Mouse (Mus musculus) intestine, embryonic 15.5 days (tissue): Measurements from ENCODE around the gene Mpzl2. TPM values are rescaled to one million over a fixed set of nuclear protein-coding genes. Genes with fewer than 3 reads are reported as not detected.

Source experiments
- ATAC-seq: fragments of 200-750 bp; cut with Nextera tagmentation; 2 replicates; pipeline ENCODE4 v1.8.0; 2017; ENCODE audit warnings: moderate TSS enrichment, moderate library complexity
- H3K27ac ChIP-seq: fragments of 300-500 bp; sonication (generic); 2 replicates; pipeline ENCODE4 v1.5.1; 2015; ENCODE audit warnings: mild to moderate bottlenecking, inconsistent platforms
- H3K27me3 ChIP-seq: fragments of 300-500 bp; sonication (generic); replicated peaks from 2 replicates; pipeline ENCODE4 v1.6.1; 2015; ENCODE audit warnings: inconsistent platforms
- H3K36me3 ChIP-seq: fragments of 300-500 bp; sonication (generic); 2 replicates; pipeline ENCODE4 v1.6.1; 2015; ENCODE audit warnings: inconsistent platforms
- H3K4me1 ChIP-seq: fragments of 300-500 bp; sonication (generic); replicated peaks from 2 replicates; pipeline ENCODE4 v1.6.1; 2015; ENCODE audit warnings: inconsistent platforms
- H3K4me2 ChIP-seq: fragments of 300-500 bp; sonication (generic); replicated peaks from 2 replicates; pipeline ENCODE4 v1.6.1; 2015; ENCODE audit warnings: mild to moderate bottlenecking, inconsistent platforms
- H3K4me3 ChIP-seq: fragments of 300-500 bp; sonication (generic); replicated peaks from 2 replicates; pipeline ENCODE4 v1.5.1; 2015; ENCODE audit warnings: inconsistent platforms
- H3K9ac ChIP-seq: fragments of 300-500 bp; sonication (generic); 2 replicates; pipeline ENCODE4 v1.6.1; 2015; ENCODE audit warnings: inconsistent platforms
- H3K9me3 ChIP-seq: fragments of 300-500 bp; sonication (generic); 2 replicates; pipeline ENCODE4 v1.6.1; 2016; ENCODE audit warnings: inconsistent platforms
- WGBS: fragments of 180-500 bp; shearing (Covaris S2); methylation state at CpG from one replicate; pipeline ENCODE4 v1.1.7; 2015; 5-methylcytosine and 5-hydroxymethylcytosine counted together
- polyA plus RNA-seq: library from polyadenylated mRNA; unstranded; fragments of >200 nt; fragmentation: Nextera tagmentation; extraction: Ambion mirVana; gene quantifications from 2 replicates; pipeline ENCODE4 v1.2.1, GENCODE M21; 2015

Mpzl2 gene
- polyA plus RNA-seq, 1 experiment from 2014 or later: 31.2 TPM

- 17% methylated on average over 14 of the region's 14 CpGs for WGBS
- H3K27me3 ChIP-seq: peaks cover 15% of the 10 kb centered on the region
- H3K9ac ChIP-seq: 0 out of 2 replicates have a peak overlapping the region, but pooled peaks have one; percentile 13
- no peaks in the 10 kb centered on the region for H3K36me3 ChIP-seq
- H3K27ac ChIP-seq: no peak overlapping the region
- H3K4me1 ChIP-seq: 0 out of 2 replicates have a peak, but pooled peaks cover 3% of the 10 kb centered on the region
- no peak overlapping the region for H3K4me3 ChIP-seq
- H3K4me2 ChIP-seq: peak overlapping the region; percentile 55
- no peak for ATAC-seq
- H3K9me3 ChIP-seq: no peaks in the 10 kb centered on the region
These were observed 657 bp downstream of the Mpzl2 start for GRCm38 (mm10) chr9:45040066-45040845.

GRCm38 (mm10) chr9:45041131-45041838 lies 1.7 kb downstream of the Mpzl2 start:
- ATAC-seq: peak; percentile 53
- Histone ChIP-seq H3K4me1 (0 out of 2 replicates have a peak, but pooled peaks cover 3% of the 10 kb centered on the region), H3K9me3 (no peaks in the 10 kb centered on the region), H3K9ac (no peak overlapping the region), H3K36me3 (no peaks in the 10 kb centered on the region), H3K4me3 (no peak overlapping the region), H3K27me3 (peaks cover 15% of the 10 kb centered on the region), H3K27ac (peak overlapping the region; percentile 64), H3K4me2 (peak overlapping the region; percentile 55)
- WGBS: 26% methylated on average over 17 of the region's 17 CpGs

DNA sequence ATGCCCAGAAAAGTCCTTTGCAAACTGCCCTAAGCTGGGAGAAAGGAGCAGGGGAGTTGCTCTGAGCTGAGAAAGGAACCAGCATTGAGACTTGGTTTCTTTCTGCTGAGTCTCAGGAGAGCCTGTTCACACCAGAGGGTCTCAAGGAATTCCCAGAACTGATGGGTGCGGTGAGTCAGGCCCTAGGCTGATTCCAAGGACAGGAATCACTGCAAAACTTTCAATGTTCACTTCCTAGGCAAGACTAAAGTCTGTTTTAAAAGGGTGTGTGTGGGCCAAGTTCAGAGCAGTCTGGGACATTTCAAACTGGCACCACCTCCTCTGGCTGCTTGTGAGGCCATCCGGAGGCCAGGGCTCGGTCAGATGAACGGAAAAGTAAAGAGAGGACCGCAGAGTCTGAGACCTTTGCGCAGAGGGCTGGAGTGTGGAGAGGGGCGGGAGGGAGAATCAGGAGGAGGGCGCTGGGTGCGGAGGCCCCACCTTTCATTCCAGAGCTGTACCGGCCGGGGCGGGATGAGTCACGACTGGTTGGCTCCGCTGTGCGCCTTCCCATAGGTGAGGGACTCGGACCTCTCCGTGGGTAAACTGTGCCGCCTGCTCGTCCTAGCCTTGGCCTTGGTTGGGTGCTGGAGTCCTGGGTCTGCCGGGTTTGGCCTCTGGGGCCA lies 2.6 kb downstream of the Mpzl2 start:
- no peaks in the 10 kb centered on the region for H3K36me3 ChIP-seq
- 0 out of 2 replicates have a peak, but pooled peaks cover 3% of the 10 kb centered on the region for H3K4me1 ChIP-seq
- peak overlapping the region; percentile 41 for H3K4me3 ChIP-seq
- peaks cover 15% of the 10 kb centered on the region for H3K27me3 ChIP-seq
- peak overlapping the region; percentile 64 for H3K27ac ChIP-seq
- no peaks in the 10 kb centered on the region for H3K9me3 ChIP-seq
- 2% methylated on average over 20 of the region's 20 CpGs for WGBS
- ATAC-seq: peak; percentile 96
- peak overlapping the region; percentile 39 for H3K9ac ChIP-seq
- H3K4me2 ChIP-seq: peak overlapping the region; percentile 55

DNA sequence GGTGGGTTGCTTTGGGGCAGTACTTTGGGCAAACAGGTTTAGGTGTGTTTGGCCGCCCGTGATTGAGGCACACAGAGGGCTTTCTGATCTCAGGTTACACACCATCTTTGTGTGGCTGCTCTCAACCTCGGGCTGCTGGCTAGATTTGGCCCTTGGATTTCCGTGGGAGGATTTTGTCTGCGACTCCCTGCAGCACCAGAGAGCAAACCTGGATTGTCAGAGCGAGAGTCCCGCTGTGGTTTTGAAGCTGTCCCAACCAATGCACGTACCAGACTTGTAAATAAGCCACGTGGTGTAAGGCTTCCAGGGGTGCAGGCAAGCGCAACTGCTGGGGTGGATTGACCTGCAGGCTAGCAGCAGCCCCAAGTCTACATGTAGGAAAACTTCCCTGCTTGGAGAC lies 3.3 kb downstream of the Mpzl2 start:
- 2% methylated on average over 10 of the region's 10 CpGs for WGBS
- no peak for ATAC-seq
- H3K9ac ChIP-seq: peak overlapping the region; percentile 39
- no peaks in the 10 kb centered on the region for H3K9me3 ChIP-seq
- peak overlapping the region; percentile 41 for H3K4me3 ChIP-seq
- peak overlapping the region; percentile 55 for H3K4me2 ChIP-seq
- peak overlapping the region; percentile 64 for H3K27ac ChIP-seq
- 0 out of 2 replicates have a peak, but pooled peaks cover 3% of the 10 kb centered on the region for H3K4me1 ChIP-seq
- peaks cover 15% of the 10 kb centered on the region for H3K27me3 ChIP-seq
- H3K36me3 ChIP-seq: no peaks in the 10 kb centered on the region

DNA sequence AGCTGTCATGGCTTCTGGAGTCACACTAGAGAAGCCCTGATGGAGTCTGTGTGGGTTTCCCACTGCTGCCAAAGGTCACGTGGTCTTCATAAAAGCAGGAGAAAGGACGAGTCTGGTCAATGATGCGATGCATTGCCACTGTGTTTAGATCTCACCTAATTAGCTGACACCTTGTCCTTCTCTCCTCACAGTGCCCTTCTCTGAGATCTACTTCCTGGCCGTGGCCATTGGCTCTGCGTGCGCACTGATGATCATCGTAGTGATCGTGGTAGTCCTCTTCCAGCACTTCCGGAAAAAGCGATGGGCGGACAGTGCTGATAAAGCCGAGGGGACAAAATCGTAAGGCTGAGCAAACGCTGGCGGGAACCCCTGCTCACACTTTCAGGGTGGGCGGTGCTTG lies 7.4 kb downstream of the Mpzl2 start:
- Histone ChIP-seq H3K27ac (no peak overlapping the region), H3K9me3 (no peaks in the 10 kb centered on the region), H3K27me3 (peaks cover 9% of the 10 kb centered on the region), H3K36me3 (no peaks in the 10 kb centered on the region; the same call in 1 of the 2 replicates), H3K4me3 (no peak overlapping the region), H3K4me1 (no peaks in the 10 kb centered on the region), H3K9ac (no peak overlapping the region), H3K4me2 (no peak overlapping the region)
- ATAC-seq: no peak
- 89% methylated on average over 16 of the region's 16 CpGs for WGBS

DNA sequence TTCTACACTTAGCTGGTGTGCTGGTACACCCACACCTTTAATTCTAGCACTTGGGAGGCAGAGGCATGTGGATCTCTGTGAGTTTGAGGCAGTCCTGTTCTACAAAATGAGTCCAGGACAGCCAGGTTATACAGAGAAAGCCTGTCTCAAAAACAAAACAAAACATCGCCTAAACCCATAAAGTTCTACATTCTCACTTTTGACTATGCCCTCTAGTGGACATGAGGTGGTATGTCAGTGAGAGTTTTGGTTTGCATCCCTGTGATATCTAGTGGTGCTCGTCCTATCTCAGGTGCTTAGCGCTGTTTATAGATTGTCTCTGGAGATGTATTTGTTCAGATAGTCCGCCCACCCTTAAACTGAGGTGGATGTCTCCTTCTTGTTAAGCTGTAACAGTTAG lies 8.9 kb downstream of the Mpzl2 start:
- Histone ChIP-seq H3K4me1 (no peaks in the 10 kb centered on the region), H3K4me3 (no peak overlapping the region), H3K27me3 (peaks cover 3% of the 10 kb centered on the region; the same call in 1 of the 2 replicates), H3K27ac (no peak overlapping the region), H3K9me3 (no peaks in the 10 kb centered on the region), H3K36me3 (no peaks in the 10 kb centered on the region; the same call in 1 of the 2 replicates), H3K4me2 (no peak overlapping the region), H3K9ac (no peak overlapping the region)
- WGBS: 21% methylated on average over 4 of the region's 4 CpGs
- no peak for ATAC-seq

GRCm38 (mm10) chr9:45049731-45050130 lies 10.1 kb downstream of the Mpzl2 start:
- Histone ChIP-seq H3K4me1 (no peaks in the 10 kb centered on the region), H3K4me2 (no peak overlapping the region), H3K36me3 (no peaks in the 10 kb centered on the region; the same call in 1 of the 2 replicates), H3K9ac (no peak overlapping the region), H3K27me3 (no peaks in the 10 kb centered on the region), H3K4me3 (no peak overlapping the region), H3K9me3 (no peaks in the 10 kb centered on the region), H3K27ac (no peak overlapping the region)
- no peak for ATAC-seq
- WGBS: 91% methylated on average over 1 of the region's 1 CpGs

DNA sequence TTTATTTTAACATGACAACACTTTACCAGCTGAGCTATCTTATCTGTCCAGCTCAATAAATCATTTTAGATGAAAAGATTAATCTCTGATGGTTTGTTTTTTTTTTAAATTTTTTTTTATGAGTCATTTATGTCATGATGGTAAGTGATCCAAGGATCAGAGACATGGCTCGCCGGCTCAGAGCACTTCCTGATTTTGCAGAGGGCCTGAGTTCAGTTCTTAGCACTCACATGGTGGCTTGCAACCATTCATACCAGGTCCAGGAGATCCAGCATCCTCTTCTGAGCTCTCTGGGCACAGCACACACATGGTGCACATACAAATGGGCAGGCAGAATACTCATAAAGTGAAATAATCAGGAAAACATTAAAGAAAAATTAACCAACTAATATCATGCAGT lies 10.7 kb downstream of the Mpzl2 start:
- no peak overlapping the region for H3K4me2 ChIP-seq
- no peak for ATAC-seq
- H3K27me3 ChIP-seq: no peaks in the 10 kb centered on the region
- H3K4me3 ChIP-seq: no peak overlapping the region
- H3K36me3 ChIP-seq: no peaks in the 10 kb centered on the region; the same call in 1 of the 2 replicates
- no peaks in the 10 kb centered on the region for H3K9me3 ChIP-seq
- H3K9ac ChIP-seq: no peak overlapping the region
- H3K27ac ChIP-seq: no peak overlapping the region
- no peaks in the 10 kb centered on the region for H3K4me1 ChIP-seq
- 86% methylated on average over 2 of the region's 2 CpGs for WGBS

DNA sequence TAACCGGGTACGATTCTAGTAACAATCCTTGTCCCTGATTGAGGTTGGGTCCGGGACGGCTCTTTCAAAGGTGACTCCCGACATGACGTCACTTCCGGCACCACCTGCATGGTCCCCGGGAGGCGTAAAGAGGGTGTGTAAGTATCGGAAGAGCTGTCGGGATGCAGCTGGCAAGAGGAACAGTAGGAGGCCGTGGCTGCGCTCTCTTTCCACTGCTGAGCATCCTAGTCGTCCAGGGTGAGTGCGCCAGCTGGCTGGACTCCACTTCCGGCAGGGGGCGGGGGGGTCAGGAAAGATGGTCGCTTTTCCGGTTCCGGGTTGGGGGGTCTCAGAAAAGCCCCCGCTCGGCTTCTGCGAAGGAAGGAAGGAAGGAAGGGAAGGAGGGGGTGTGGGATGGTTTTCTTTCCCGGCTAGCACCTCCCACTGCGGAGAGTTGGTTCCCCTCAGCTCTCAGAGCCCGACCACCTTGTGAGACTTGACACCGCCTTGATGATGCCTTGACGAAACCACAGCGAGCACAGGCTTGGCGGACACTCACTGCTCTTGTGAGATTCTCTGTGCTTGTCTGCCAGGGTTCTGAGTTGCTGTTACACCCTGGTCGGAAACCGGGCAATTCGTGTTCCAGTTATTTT lies 15.6 kb downstream of the Mpzl2 start, which contains the start of gene Mpzl3:
Gene Mpzl3, plus strand, starts transcription at position 105 of the 632 bp plus-strand sequence.
- Histone ChIP-seq H3K4me2 (peak within 1 kb of the TSS; percentile 64), H3K4me3 (peak within 1 kb of the TSS; percentile 60), H3K4me1 (peaks cover 3% of the 10 kb centered on the region; the same call in 1 of the 2 replicates), H3K36me3 (no peaks in the 10 kb centered on the region), H3K9me3 (no peaks in the 10 kb centered on the region), H3K9ac (peak within 1 kb of the TSS; percentile 36), H3K27ac (peak within 1 kb of the TSS; percentile 96), H3K27me3 (no peaks in the 10 kb centered on the region)
- under 1% methylated on average over 33 of the region's 33 CpGs for WGBS
- ATAC-seq: peak; percentile 95

DNA sequence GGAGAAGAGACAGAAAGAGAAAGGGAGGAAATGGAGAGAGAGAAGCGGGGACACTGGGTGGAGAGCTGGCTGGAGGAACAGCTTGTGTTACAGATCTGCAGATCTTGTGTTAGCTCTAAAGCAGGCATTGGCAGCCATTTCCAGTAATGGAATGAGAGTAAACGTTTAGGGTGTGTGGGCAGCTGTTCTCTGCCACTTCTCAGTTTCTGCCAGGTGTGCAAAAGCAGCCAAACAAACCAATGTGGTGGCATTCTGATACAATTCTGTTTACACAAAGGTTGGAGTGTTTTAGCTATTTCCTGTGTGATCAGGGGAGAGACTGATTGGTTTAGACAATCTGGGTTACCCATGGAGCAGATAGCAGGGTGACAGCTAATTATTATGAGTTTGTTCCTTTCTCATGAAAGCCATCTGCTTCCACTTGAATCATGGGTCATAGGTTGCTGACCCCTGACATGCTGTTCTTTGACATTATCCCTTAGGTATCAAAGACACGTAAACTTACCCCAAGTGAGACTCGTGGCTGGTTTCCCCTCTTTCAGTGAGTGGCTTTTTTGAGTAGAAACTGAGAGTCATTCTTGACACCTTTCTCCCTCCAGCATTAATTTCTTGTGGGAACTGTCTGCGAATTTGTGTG lies 18.8 kb downstream of the Mpzl2 start:
- H3K4me1 ChIP-seq: peaks cover 5% of the 10 kb centered on the region; the same call in 1 of the 2 replicates
- no peak overlapping the region for H3K9ac ChIP-seq
- no peak overlapping the region for H3K4me2 ChIP-seq
- H3K27ac ChIP-seq: no peak overlapping the region
- no peak for ATAC-seq
- 38% methylated on average over 5 of the region's 5 CpGs for WGBS
- H3K27me3 ChIP-seq: no peaks in the 10 kb centered on the region
- H3K9me3 ChIP-seq: no peaks in the 10 kb centered on the region
- no peak overlapping the region for H3K4me3 ChIP-seq
- H3K36me3 ChIP-seq: no peaks in the 10 kb centered on the region

- WGBS: 41% methylated on average over 7 of the region's 7 CpGs
- H3K9ac ChIP-seq: no peak overlapping the region
- H3K36me3 ChIP-seq: no peaks in the 10 kb centered on the region
- ATAC-seq: peak; percentile 35; the same call in 1 of the 2 replicates
- no peak overlapping the region for H3K4me3 ChIP-seq
- H3K27ac ChIP-seq: no peak overlapping the region
- no peak overlapping the region for H3K4me2 ChIP-seq
- peaks cover 5% of the 10 kb centered on the region; the same call in 1 of the 2 replicates for H3K4me1 ChIP-seq
- H3K27me3 ChIP-seq: no peaks in the 10 kb centered on the region
- no peaks in the 10 kb centered on the region for H3K9me3 ChIP-seq
These were observed 20.6 kb downstream of the Mpzl2 start for GRCm38 (mm10) chr9:45060151-45060550.
